Comparison of ENCODE assay signal across 32 mouse cellular contexts in the genomic region with DNA sequence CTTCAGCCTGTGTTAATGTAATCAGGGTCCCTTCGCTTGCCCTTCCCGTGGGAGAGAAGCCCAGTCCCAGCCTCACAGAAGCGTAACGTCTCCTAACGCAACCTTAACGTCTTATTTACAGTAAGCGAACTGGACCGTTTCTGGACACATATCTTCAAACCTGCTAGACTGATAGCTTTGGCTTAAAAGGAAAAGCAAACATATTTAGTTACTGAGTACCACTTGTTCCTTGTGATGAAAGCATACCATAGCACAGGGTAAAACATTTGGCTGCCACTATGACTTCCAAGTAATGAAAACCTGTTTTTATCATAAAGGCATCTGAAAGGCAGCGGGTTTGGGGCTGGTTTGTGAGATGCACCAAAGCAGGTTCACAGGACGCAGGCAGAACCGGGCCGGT. TPM values are rescaled to one million over a fixed set of nuclear protein-coding genes. Genes with fewer than 3 reads are reported as not detected.
DNase-seq lines count a peak whose midpoint lies in the region; ATAC-seq and TF ChIP-seq lines count a peak whose summit lies in the region.
"Had no signal": no experiment of that assay in that cellular context is flagged by ENCODE, and none has a peak within 500 bp of the region (broad histone marks: within the 10 kb centered on the region; RNA-seq: fewer than 3 reads in every experiment).

No protein-coding gene starts in this region.

- TF ChIP-seq EP300 in lung, postnatal 0 days (IDR thresholded peaks at IDR 0.05) = peak; percentile 90

- no peak for TF ChIP-seq CTCF in lung, adult 2 months (IDR thresholded peaks at IDR 0.05; ENCODE audit: insufficient read depth, low read length)
- TF ChIP-seq CTCF in lung, postnatal 0 days (IDR thresholded peaks at IDR 0.05) = no peak

- H3K9me3 ChIP-seq in lung, postnatal 0 days (ENCODE audit: low read length) = no peaks in the 10 kb centered on the region
- H3K9me3 ChIP-seq: embryonic facial prominence, embryonic 12.5 days; embryonic facial prominence, embryonic 15.5 days; G1E; hindbrain, embryonic 13.5 days had no signal

- peak overlapping the region; percentile 84 for H3K27ac ChIP-seq in lung, postnatal 0 days (ENCODE audit: low read length)
- H3K27ac ChIP-seq: embryonic facial prominence, embryonic 12.5 days; embryonic facial prominence, embryonic 15.5 days; heart, adult 2 months; hindbrain, embryonic 13.5 days had no signal

- H3K4me3 ChIP-seq in lung, adult 2 months (replicated peaks; ENCODE audit: extremely low read depth, low read depth, low read length) = no peak overlapping the region
- H3K4me3 ChIP-seq in lung, postnatal 0 days (ENCODE audit: low read depth, low read length) = 0 out of 2 replicates have a peak overlapping the region, but pooled peaks have one; percentile 2
- H3K4me3 ChIP-seq: embryonic facial prominence, embryonic 12.5 days; embryonic facial prominence, embryonic 15.5 days; heart, adult 2 months; hindbrain, embryonic 13.5 days had no signal

- WGBS in lung, adult 2 months = 63% methylated on average over 12 of the region's 12 CpGs
- 49% methylated on average over 12 of the region's 12 CpGs for WGBS in lung, postnatal 0 days

- H3K4me2 ChIP-seq in lung, postnatal 0 days (replicated peaks; ENCODE audit: low read depth, low read length) = peak overlapping the region; percentile 35
- H3K4me2 ChIP-seq: embryonic facial prominence, embryonic 12.5 days; embryonic facial prominence, embryonic 15.5 days; heart, embryonic 11.5 days; hindbrain, embryonic 13.5 days had no signal

- no peak overlapping the region for H3K9ac ChIP-seq in lung, postnatal 0 days (replicated peaks; ENCODE audit: low read depth)
- H3K9ac ChIP-seq: embryonic facial prominence, embryonic 12.5 days; embryonic facial prominence, embryonic 15.5 days; forebrain, postnatal 0 days; hindbrain, embryonic 13.5 days had no signal

- no peaks in the 10 kb centered on the region for H3K27me3 ChIP-seq in lung, postnatal 0 days (replicated peaks; ENCODE audit: insufficient read depth, low read length)
- H3K27me3 ChIP-seq: CH12.LX; embryonic facial prominence, embryonic 12.5 days; embryonic facial prominence, embryonic 15.5 days; hindbrain, embryonic 13.5 days; Patski had no signal

- no peak for TF ChIP-seq POLR2A in lung, adult 2 months (IDR thresholded peaks at IDR 0.05; ENCODE audit: borderline replicate concordance, extremely low read depth, low read depth, low read length)

- H3K36me3 ChIP-seq in lung, postnatal 0 days (ENCODE audit: insufficient read depth, low read length) = no peaks in the 10 kb centered on the region
- H3K36me3 ChIP-seq: G1E had no signal

- peak; percentile 92 for ATAC-seq in lung, postnatal 0 days
- ATAC-seq: forebrain, embryonic 14.5 days; forebrain, postnatal 0 days; hindbrain, embryonic 16.5 days; Patski had no signal

- no peaks in the 10 kb centered on the region; the same call in 1 of the 2 replicates for H3K4me1 ChIP-seq in lung, adult 2 months (ENCODE audit: control insufficient read depth, insufficient read depth, low read length)
- H3K4me1 ChIP-seq in lung, postnatal 0 days (ENCODE audit: insufficient read depth, low read depth, low read length) = no peaks in the 10 kb centered on the region
- H3K4me1 ChIP-seq: embryonic facial prominence, embryonic 12.5 days; embryonic facial prominence, embryonic 15.5 days; hindbrain, embryonic 13.5 days had no signal

- peak; percentile 42 for DNase-seq in lung, adult 2 months
- no peak for DNase-seq in lung, postnatal 14 days
- DNase-seq in lung, postnatal 0 days (ENCODE audit: low spot score) = peak; percentile 82
- peak; percentile 15 to 38 for DNase-seq in lung, postnatal 4 days
- DNase-seq in testis, postnatal 14 days (ENCODE audit: low spot score) = no peak
- DNase-seq in heart, adult 8-10 months (ENCODE audit: low spot score) = no peak
- DNase-seq: adrenal gland, adult 2 months; adrenal gland, postnatal 14 days; B cell, adult 2 months; cerebellum, adult 11 months; cerebellum, adult 2 months; cerebellum, adult 9-11 months; cerebellum, postnatal 25 days; forebrain, postnatal 0 days; gastrocnemius, postnatal 36 days; heart, adult 2 months had no signal

RNA-seq across cellular contexts. Expression of a gene that starts 11.7 kb away (rescaled TPM):
- polyA plus RNA-seq in lung, adult 2 months (2012; rRNA removed) = 4.6 and 9.2 TPM in 2 replicates
- 3.1 and 4.5 TPM in 2 replicates for polyA plus RNA-seq in lung, postnatal 0 days (2015; fragmentation: Nextera tagmentation; extraction: Ambion mirVana)
- 1 to 10 TPM; 6.2 to 7.8 (median 7.0) TPM for total RNA-seq in heart, adult 8-10 months (2022)

RNA-seq across cellular contexts. Expression of a gene that starts 22.4 kb away (rescaled TPM):
- polyA plus RNA-seq in lung, adult 2 months (2012; rRNA removed) = 0.84 and 1.3 TPM in 2 replicates
- polyA plus RNA-seq in lung, postnatal 0 days (2015; fragmentation: Nextera tagmentation; extraction: Ambion mirVana) = 1.9 and 2.9 TPM in 2 replicates
- under 1 TPM in 2 of 4 experiments, not detected in 2; 0.11 TPM for total RNA-seq in heart, adult 8-10 months (2022)
- polyA plus RNA-seq: adrenal gland, adult 2 months had no signal

RNA-seq across cellular contexts. Expression of a gene that starts 25.4 kb away (rescaled TPM):
- 1.9 TPM in 2 replicates for polyA plus RNA-seq in lung, adult 2 months (2012; rRNA removed)
- polyA plus RNA-seq in lung, postnatal 0 days (2015; fragmentation: Nextera tagmentation; extraction: Ambion mirVana) = 1.1 and 1.3 TPM in 2 replicates
- total RNA-seq in heart, adult 8-10 months (2022) = 1 to 10 TPM; 1.9 to 2.8 (median 2.4) TPM
- polyA plus RNA-seq: G1E had no signal

RNA-seq across cellular contexts. Expression of a gene that starts 56.8 kb away (rescaled TPM):
- polyA plus RNA-seq in lung, adult 2 months (2012; rRNA removed) = not detected in 2 replicates
- not detected in 2 replicates for polyA plus RNA-seq in lung, postnatal 0 days (2015; fragmentation: Nextera tagmentation; extraction: Ambion mirVana)
- not detected for total RNA-seq in heart, adult 8-10 months (2022)
- total RNA-seq: CH12.LX; common myeloid progenitor, adult 5-6 weeks; G1E; gastrocnemius, postnatal 36 days; granulocyte monocyte progenitor cell, adult 5-6 weeks; heart, adult 2 months; heart, postnatal 25 days; hematopoietic stem cell, adult 5-6 weeks had no signal
- polyA plus RNA-seq: embryonic facial prominence, embryonic 12.5 days; forebrain, embryonic 11.5 days; forebrain, embryonic 14.5 days; G1E; heart, adult 2 months; heart, embryonic 11.5 days; heart, embryonic 14.5 days; heart, postnatal 0 days; hindbrain, embryonic 13.5 days had no signal

Comparison
In these comparisons a context has a peak if more than half of its experiments do, and no peak if none do; other contexts are left out.
1. DNase-seq: peak in lung, adult 2 months (single experiment), lung, postnatal 0 days (single experiment) and lung, postnatal 4 days (2 of 2); none in lung, postnatal 14 days (single experiment), testis, postnatal 14 days (single experiment) and heart, adult 8-10 months (single experiment).